ENCODE assay signal across 18 mouse cellular contexts in the genomic region with DNA sequence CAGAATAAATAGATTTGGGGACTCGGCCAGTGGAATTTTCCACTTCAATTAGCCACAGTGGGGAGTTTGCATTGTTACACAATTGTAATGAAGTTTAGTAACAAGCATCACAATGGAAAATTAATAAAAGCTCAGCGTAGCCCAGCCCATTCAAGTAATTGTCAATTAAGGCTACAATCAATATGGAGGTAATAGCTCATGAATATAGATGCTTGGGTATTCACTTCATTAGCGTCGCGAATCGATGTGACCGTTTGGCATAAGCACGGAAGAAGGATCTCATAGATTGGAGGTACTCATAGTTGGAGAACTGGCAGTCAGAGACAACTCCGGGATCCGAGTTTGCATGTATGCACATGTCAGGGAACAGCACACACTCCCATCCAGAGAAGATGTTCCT.
DNase-seq lines count a peak whose midpoint lies in the region; ATAC-seq lines count a peak whose summit lies in the region.
"Had no signal": no experiment of that assay in that cellular context is flagged by ENCODE, and none has a peak within 500 bp of the region (broad histone marks: within the 10 kb centered on the region; RNA-seq: fewer than 3 reads in every experiment).

No protein-coding gene starts in this region.

- H3K36me3 ChIP-seq in forebrain, embryonic 12.5 days (replicated peaks) = no peaks in the 10 kb centered on the region
- H3K36me3 ChIP-seq in hindbrain, embryonic 10.5 days = no peaks in the 10 kb centered on the region
- H3K36me3 ChIP-seq: limb, embryonic 10.5 days had no signal

- intact Hi-C loops in left cerebral cortex, postnatal 4 days (cut with DNase I) = no loop called here

- WGBS in forebrain, embryonic 12.5 days = 37% methylated on average over 10 of the region's 10 CpGs
- WGBS in hindbrain, embryonic 10.5 days = 51% methylated on average over 10 of the region's 10 CpGs

- H3K4me1 ChIP-seq in forebrain, embryonic 12.5 days = peaks cover 23% of the 10 kb centered on the region
- H3K4me1 ChIP-seq in hindbrain, embryonic 10.5 days (replicated peaks) = peaks cover 26% of the 10 kb centered on the region

- peak overlapping the region; percentile 26 for H3K4me2 ChIP-seq in forebrain, embryonic 12.5 days
- H3K4me2 ChIP-seq: liver, embryonic 11.5 days had no signal

- no peaks in the 10 kb centered on the region for H3K9me3 ChIP-seq in forebrain, embryonic 12.5 days
- no peaks in the 10 kb centered on the region for H3K9me3 ChIP-seq in hindbrain, embryonic 10.5 days
- H3K9me3 ChIP-seq: limb, embryonic 10.5 days had no signal

- H3K27ac ChIP-seq in forebrain, embryonic 12.5 days = no peak overlapping the region
- 0 out of 2 replicates have a peak overlapping the region, but pooled peaks have one; percentile 82 for H3K27ac ChIP-seq in hindbrain, embryonic 10.5 days
- H3K27ac ChIP-seq: limb, embryonic 10.5 days; macrophage had no signal

- no peak overlapping the region for H3K4me3 ChIP-seq in forebrain, embryonic 12.5 days (replicated peaks)
- H3K4me3 ChIP-seq in hindbrain, embryonic 10.5 days = no peak overlapping the region
- H3K4me3 ChIP-seq: limb, embryonic 10.5 days had no signal

- DNase-seq in left cerebral cortex, postnatal 4 days = peak; percentile 6
- DNase-seq in left cerebral cortex, adult 11 months (ENCODE audit: low spot score) = no peak
- DNase-seq in hindbrain, embryonic 10.5 days (ENCODE audit: low spot score) = peak; percentile 23
- peak; percentile 28 for DNase-seq in mesoderm, embryonic 11.5 days (ENCODE audit: low read depth, low spot score)
- no peak for DNase-seq in layer of hippocampus, adult 9-11 months
- DNase-seq in ovary, postnatal 14 days (ENCODE audit: low spot score) = no peak
- no peak for DNase-seq in spleen, postnatal 14 days (ENCODE audit: low spot score in 2 of 2)
- DNase-seq: adrenal gland, postnatal 14 days; cerebellum, adult 9-11 months; gastrocnemius, adult 2 months; heart, adult 18-20 months; lung, adult 2 months; thymus, postnatal 4 days had no signal

- peak; percentile 43; the same call in 1 of the 2 replicates for ATAC-seq in forebrain, embryonic 12.5 days (ENCODE audit: low FRiP score)
- ATAC-seq: inflammation-experienced regulatory T-cells, adult 6 months had no signal

- no peak overlapping the region for H3K9ac ChIP-seq in forebrain, embryonic 12.5 days

- H3K27me3 ChIP-seq in forebrain, embryonic 12.5 days = no peaks in the 10 kb centered on the region
- no peaks in the 10 kb centered on the region for H3K27me3 ChIP-seq in hindbrain, embryonic 10.5 days (ENCODE audit: insufficient read depth, poor library complexity, severe bottlenecking)

Comparison
In these comparisons a context has a peak if more than half of its experiments do, and no peak if none do; other contexts are left out.
1. DNase-seq: peak in left cerebral cortex, postnatal 4 days (single experiment), hindbrain, embryonic 10.5 days (single experiment) and mesoderm, embryonic 11.5 days (single experiment); none in left cerebral cortex, adult 11 months (single experiment), layer of hippocampus, adult 9-11 months (single experiment), ovary, postnatal 14 days (single experiment) and spleen, postnatal 14 days (0 of 2).